Mouse (Mus musculus) large intestine, adult 2 months (tissue): Measurements from ENCODE around the gene Gramd1a. TPM values are rescaled to one million over a fixed set of nuclear protein-coding genes. Genes with fewer than 3 reads are reported as not detected.

ENCODE experiments used
- DNase-seq: peaks from one replicate; pipeline ENCODE4 v3.0.0-alpha.2; 2012; ENCODE audit warnings: low read depth, low spot score
- WGBS: fragments of 180-500 bp; shearing (Covaris S2); methylation state at CpG from one replicate; pipeline ENCODE4 v1.1.7; 2018; 5-methylcytosine and 5-hydroxymethylcytosine counted together
- polyA plus RNA-seq: library from polyadenylated mRNA; depleted of rRNA; stranded (reverse); fragments of >200 nt; gene quantifications from 2 replicates; pipeline ENCODE4 v1.2.3, GENCODE M21; 2012

The Gramd1a gene
- polyA plus RNA-seq, 1 experiment: 45.0 TPM

DNA sequence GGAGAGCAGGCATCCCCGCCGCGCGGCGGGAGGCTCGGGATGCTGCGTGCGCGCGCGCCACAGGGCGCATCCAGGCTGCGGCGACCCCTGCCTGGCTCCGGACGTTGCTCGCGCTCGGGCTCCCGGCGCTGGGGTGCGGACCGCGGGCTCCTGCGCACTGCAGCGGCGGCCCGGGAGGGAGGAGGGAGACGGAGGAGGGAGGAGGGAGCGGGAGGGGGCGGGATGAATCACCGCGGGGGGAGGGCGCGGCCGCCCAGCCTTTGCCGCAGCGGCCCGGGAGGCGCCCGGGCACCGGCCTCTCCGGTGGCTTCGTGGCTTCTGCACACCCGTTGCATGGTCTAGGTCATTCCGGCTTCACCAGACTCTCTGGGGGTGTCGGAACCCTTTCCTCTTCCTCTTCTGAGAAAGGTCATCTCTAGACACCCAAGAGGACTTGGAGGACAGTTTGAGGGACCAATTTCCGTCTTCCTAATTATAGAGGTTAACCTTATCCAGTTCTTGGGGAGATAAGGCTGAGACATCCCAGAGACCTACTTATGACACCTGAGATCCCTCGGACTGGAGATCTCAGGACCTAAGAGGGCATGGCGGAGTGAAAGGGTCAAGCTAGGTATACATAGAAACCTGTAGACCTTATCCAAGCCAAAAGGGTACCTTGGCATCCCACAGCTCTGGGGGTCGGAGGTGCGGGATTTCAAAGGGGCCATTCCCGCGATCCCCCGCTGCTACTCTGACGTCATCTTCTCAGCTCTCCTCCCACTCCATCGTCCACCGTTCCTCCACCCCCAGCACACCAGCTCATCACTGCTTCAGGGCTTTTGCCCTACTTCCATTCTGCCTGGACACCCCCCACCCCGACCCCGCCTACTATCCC, 28.6 kb downstream of the Gramd1a start, which contains the start of gene Scn1b:
Gene Scn1b (minus strand): TSS at position 153 of the 874 bp plus-strand sequence.
- whole genome bisulfite sequencing: 2% methylated on average over 57 of the region's 60 CpGs
- DNase-seq: no peak

- DNase-seq: no peak
- 2% methylated on average over 53 of the region's 53 CpGs for WGBS
Observed at GRCm38 (mm10) chr7:31126211-31126751, 29.4 kb downstream of the Gramd1a start.

DNA sequence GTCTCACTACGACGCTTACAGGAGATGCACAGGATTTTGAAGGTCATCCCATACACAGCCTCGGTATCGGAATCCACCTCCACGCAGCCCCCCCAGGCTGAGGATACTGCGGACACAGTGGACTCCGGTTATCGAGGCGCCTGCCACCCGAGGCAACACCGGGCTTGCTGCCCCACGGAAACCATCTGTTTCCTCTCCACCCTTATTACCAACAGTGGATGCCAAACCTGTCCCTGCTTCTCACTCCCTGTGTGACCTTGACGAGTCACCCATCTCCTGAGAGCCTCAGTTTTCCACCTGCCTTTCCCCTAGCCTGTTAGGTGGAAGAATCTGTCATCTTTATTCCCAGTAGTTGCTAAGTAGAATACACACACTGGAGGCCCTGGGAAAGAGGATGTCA, 30.6 kb downstream of the Gramd1a start:
- no peak for DNase-seq
- WGBS: 59% methylated on average over 13 of the region's 13 CpGs

DNA sequence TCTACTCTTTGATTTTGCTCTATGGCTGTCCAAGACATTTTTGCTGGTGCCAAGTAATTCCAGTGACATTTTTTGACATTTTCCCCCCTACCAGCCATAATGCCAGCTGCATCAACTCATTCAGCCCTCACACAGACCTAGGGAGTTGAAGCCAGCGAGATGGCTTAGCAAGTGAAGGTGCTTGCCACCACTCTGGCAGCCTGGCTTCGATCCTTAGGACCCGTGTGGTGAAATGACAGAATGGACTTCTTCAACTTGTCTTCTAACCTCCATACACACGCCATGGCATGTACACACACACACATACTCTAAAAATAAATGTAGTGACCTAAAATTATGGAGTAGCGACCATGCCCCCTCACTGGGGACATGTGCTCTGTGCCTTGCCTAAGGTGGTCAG, 31.3 kb downstream of the Gramd1a start:
- DNase-seq: no peak
- 78% methylated on average over 5 of the region's 5 CpGs for WGBS

GRCm38 (mm10) chr7:31123697-31124096, 32.0 kb downstream of the Gramd1a start:
- WGBS: 66% methylated on average over 3 of the region's 3 CpGs
- no peak for DNase-seq

DNA sequence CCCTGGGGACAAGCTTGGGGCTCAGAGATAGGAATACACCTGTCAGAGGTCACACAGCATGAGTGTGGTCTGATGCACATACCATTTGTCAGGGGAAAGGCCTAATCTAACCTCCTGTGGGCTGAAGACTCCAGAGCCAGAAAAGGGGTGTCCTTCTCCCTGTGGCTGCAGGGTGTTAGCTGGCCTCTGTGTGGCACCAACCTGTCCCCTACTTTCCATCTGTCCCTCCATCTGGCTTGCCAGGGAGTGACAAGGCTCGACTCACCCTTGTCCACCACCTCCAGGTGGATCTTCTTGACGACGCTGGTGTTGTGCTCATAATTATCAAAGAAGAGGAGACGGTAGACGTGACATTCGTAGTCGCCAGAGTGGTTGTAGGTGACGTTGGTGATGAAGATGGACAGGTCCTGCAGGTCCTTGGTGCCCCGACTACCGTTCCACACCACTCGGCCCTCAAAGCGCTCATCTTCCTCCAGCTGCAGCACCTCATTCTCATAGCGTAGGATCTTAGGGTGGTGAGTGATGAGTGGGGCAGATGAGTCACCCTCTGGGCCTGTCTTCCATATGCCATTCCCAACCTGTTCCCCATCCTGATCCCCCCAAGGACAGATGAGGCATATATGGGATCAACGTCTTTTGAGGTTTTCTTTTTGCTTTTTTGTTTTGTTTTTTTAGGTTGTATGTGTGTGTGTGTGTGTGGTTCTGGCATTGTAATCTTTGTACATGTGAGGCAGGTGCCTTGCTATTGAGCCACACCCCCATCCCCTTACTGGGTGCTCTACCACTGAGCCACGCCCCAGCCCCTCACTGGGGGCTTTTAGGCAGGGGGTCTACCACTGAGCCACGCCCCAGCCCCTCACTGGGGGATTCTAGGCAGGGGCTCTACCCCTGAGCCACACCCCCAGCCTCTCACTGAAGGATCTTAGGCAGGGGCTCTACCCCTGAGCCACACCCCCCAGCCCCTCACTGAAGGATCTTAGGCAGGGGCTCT, 32.8 kb downstream of the Gramd1a start:
- no peak for DNase-seq
- WGBS: 87% methylated on average over 16 of the region's 16 CpGs

GRCm38 (mm10) chr7:31119556-31119955, 36.1 kb downstream of the Gramd1a start:
- WGBS: 89% methylated on average over 5 of the region's 5 CpGs

DNA sequence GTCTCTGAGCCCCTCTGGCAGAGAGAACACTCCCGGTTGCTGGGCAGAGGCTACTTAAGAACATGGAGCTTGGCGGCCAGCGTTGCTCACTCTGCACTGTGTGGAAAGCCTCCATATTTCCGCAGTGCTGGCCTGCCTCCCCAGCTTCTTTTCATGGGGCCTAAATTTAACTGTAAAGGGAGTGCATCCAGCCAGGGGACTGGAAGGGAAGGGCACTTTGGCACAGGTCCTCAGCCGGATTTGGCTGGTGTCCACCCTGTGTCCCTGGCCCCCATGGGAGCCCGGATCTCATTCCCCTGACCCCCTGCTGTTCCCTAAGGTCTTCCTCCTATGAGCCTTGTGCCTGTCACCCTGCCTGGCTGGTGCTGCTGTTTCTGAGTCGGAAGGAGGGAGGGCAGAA, 37.2 kb downstream of the Gramd1a start:
- 72% methylated on average over 7 of the region's 7 CpGs for WGBS
- DNase-seq: no peak

More at GRCm38 (mm10) chr7:31119556-31119955, 36.1 kb downstream of the Gramd1a start:
- no peak for DNase-seq

DNA sequence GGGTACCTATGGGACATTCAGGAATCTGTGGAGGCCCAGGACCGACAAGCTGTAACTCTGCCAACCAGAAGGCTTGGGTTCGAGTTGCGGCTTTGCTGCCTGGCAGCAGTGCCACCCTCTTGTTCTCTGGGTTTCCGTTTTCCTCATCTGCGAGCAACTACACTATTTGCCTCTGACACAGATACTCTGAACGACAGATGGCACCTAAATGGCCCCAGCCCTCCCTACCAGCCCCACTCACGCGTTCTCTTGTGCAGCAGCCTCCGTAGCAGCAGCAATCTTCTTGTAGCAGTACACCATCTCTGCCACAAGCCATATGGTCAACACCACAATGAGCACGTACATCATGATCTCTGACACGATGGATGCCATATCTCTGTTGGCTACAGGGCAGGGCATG, 38.2 kb downstream of the Gramd1a start:
- no peak for DNase-seq
- 91% methylated on average over 11 of the region's 11 CpGs for WGBS

DNA sequence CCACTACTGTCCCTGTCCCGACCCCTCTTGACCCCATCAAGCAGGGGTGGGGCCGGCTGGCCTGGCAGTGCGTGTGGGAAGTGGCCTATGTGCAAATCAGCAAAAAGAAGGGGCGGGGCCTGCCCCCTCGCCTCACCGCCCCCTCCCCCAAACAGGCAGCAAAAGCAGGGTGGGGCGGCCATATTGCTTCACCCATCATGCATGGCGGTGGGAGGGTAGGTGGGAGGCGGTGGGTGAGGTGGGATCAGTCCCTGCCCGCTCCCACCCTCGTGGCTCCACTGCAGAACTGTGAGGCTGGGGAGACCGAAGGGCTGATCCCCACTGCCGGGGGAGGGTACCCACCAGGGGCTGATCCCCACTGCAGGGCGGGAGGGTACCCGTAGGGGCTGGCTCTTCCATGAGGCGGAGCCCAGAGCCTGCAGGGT, 39.0 kb downstream of the Gramd1a start:
- 71% methylated on average over 16 of the region's 16 CpGs for WGBS

GRCm38 (mm10) chr7:31115587-31116043, 40.1 kb downstream of the Gramd1a start:
- no peak for DNase-seq
- WGBS: 53% methylated on average over 17 of the region's 17 CpGs

More for the DNA sequence above, 39.0 kb downstream of the Gramd1a start:
- no peak for DNase-seq

DNA sequence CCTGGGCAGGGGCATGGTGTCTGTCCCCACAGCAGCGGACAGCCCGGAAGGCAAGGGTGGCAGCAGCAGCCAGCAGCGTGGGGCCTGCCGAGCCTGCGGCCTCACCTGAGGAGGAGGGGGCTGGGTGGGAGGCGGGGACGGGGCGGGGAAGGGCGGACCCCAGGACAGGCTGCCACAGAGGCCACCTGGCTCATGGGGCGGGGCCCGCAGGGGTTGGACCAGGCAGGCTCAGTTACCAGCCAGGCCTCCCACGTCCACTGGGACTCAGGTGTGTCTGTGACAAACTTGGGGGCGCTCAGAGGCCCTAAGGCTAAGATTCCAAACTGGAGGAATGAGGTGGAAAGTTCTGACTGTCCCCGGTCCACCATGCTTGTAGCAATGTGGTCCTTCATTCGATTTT, 40.5 kb downstream of the Gramd1a start, which contains the start of gene Hpn:
Gene Hpn (minus strand): TSS at position 109 of the 400 bp plus-strand sequence.
- DNase-seq: no peak
- 24% methylated on average over 15 of the region's 15 CpGs for WGBS

- 39% methylated on average over 10 of the region's 10 CpGs for WGBS
- DNase-seq: no peak
Observed at GRCm38 (mm10) chr7:31114646-31115045, 41.0 kb downstream of the Gramd1a start.

DNA sequence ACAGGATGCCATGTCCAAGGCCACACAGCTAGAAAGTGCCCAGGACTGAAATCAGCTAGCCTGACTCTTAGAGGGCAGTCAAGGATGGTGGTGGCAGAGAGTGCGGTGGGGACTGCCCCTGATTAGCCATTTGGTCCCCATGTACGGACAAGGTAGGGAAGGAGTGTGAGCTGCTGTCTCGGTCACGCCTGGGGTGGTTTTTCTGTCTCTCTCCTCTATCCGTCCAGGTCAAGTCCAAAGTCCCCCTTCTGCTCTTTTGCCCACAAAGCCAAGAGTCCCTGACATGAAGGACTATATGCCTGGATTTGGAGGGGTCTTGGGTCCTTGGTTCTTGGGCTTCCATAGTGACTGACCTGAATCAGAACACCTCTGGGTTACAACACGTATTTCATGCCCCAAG, 41.9 kb downstream of the Gramd1a start:
- WGBS: 80% methylated on average over 6 of the region's 6 CpGs
- no peak for DNase-seq

GRCm38 (mm10) chr7:31112036-31112435, 43.7 kb downstream of the Gramd1a start:
- WGBS: 52% methylated on average over 4 of the region's 4 CpGs

GRCm38 (mm10) chr7:31110861-31111385, 44.8 kb downstream of the Gramd1a start:
- WGBS: 71% methylated on average over 15 of the region's 15 CpGs
- no peak for DNase-seq

More at GRCm38 (mm10) chr7:31112036-31112435, 43.7 kb downstream of the Gramd1a start:
- no peak for DNase-seq

GRCm38 (mm10) chr7:31109796-31110195, 45.9 kb downstream of the Gramd1a start:
- WGBS: 82% methylated on average over 5 of the region's 5 CpGs
- no peak for DNase-seq

DNA sequence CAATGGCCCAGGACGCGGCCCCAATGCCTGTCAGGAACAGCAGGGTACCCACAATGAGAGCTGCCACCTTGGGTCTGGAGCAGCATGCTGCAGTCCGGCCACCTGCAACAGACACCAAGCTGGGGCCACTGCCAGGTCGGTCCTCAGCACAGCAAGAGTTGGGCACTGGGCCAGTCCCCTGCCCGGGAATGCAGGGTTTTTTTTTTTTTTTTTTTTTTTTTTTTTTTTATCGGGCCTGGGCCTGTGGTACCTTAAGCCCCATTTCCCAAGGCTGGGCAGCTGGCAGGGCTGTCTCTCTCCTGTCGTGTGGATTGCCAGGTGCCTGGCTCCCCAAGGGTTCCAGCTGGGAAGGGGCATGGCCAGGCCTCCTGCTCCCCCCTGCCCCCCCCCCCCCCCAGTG, 46.6 kb downstream of the Gramd1a start:
- WGBS: 28% methylated on average over 7 of the region's 7 CpGs
- DNase-seq: no peak

GRCm38 (mm10) chr7:31107781-31108180, 47.9 kb downstream of the Gramd1a start:
- DNase-seq: no peak
- WGBS: 88% methylated on average over 11 of the region's 11 CpGs
